Mouse (Mus musculus) embryonic facial prominence, embryonic 11.5 days (tissue): ENCODE results near the gene Slc12a5. TPM values are rescaled to one million over a fixed set of nuclear protein-coding genes. Genes with fewer than 3 reads are reported as not detected.

ENCODE experiments used
- ATAC-seq: fragments of 200-750 bp; cut with Nextera tagmentation; replicated peaks from 2 replicates; pipeline ENCODE4 v1.8.0; 2017; ENCODE audit warnings: low read depth; ENCODE audit not compliant: insufficient number of reproducible peaks, low FRiP score, low TSS enrichment
- DNase-seq: peaks from one replicate; pipeline ENCODE4 v3.0.0-alpha.2; 2015; ENCODE audit warnings: low spot score
- H3K27ac ChIP-seq: fragments of 300-500 bp; sonication (generic); replicated peaks from 2 replicates; pipeline ENCODE4 v1.5.1; 2014; ENCODE audit warnings: mild to moderate bottlenecking, low read depth, low read length, control low read depth
- H3K27me3 ChIP-seq: fragments of 300-500 bp; sonication (generic); 2 replicates; pipeline ENCODE4 v1.6.1; 2014; ENCODE audit warnings: mild to moderate bottlenecking, low read length, moderate library complexity, mixed read lengths; ENCODE audit not compliant: control insufficient read depth, insufficient read depth
- H3K36me3 ChIP-seq: fragments of 300-500 bp; sonication (generic); replicated peaks from 2 replicates; pipeline ENCODE4 v1.6.1; 2014; ENCODE audit warnings: low read depth, mild to moderate bottlenecking, low read length, moderate library complexity, mixed read lengths; ENCODE audit not compliant: control insufficient read depth, insufficient read depth
- H3K4me1 ChIP-seq: fragments of 300-500 bp; sonication (generic); 2 replicates; pipeline ENCODE4 v1.6.1; 2014; ENCODE audit warnings: low read length, mixed read lengths; ENCODE audit not compliant: control insufficient read depth, insufficient read depth
- H3K4me2 ChIP-seq: fragments of 300-500 bp; sonication (generic); 2 replicates; pipeline ENCODE4 v1.6.1; 2014; ENCODE audit warnings: low read depth, mild to moderate bottlenecking, control low read depth, low read length, moderate library complexity
- H3K4me3 ChIP-seq: fragments of 300-500 bp; sonication (generic); 2 replicates; pipeline ENCODE4 v1.5.1; 2014; ENCODE audit warnings: low read depth, low read length, control low read depth
- H3K9ac ChIP-seq: fragments of 300-500 bp; sonication (generic); replicated peaks from 2 replicates; pipeline ENCODE4 v1.6.1; 2014; ENCODE audit warnings: mild to moderate bottlenecking, control low read depth, low read length
- H3K9me3 ChIP-seq: fragments of 300-500 bp; sonication (generic); replicated peaks from 2 replicates; pipeline ENCODE4 v1.6.1; 2016; ENCODE audit warnings: mild to moderate bottlenecking, low read length, inconsistent platforms, mixed read lengths; ENCODE audit not compliant: control insufficient read depth
- WGBS: fragments of 180-500 bp; shearing (Covaris S2); extraction: QIAGEN DNeasy Blood & Tissue Kit; methylation state at CpG from one replicate; pipeline ENCODE4 v1.1.7; 2014; 5-methylcytosine and 5-hydroxymethylcytosine counted together
- polyA plus RNA-seq: library from polyadenylated mRNA; unstranded; fragments of >200 nt; fragmentation: Nextera tagmentation; extraction: Ambion mirVana; gene quantifications from 2 replicates; pipeline ENCODE4 v1.2.1, GENCODE M21; 2014

The Slc12a5 gene
- polyA plus RNA-seq, 1 experiment from 2014 or later = 0.94 TPM

- Histone ChIP-seq H3K4me1 (no peaks in the 10 kb centered on the region), H3K9ac (no peak overlapping the region), H3K36me3 (no peaks in the 10 kb centered on the region), H3K27me3 (peaks cover 4% of the 10 kb centered on the region; the same call in 1 of the 2 replicates), H3K4me2 (no peak overlapping the region), H3K4me3 (no peak overlapping the region), H3K9me3 (no peaks in the 10 kb centered on the region), H3K27ac (no peak overlapping the region)
- ATAC-seq = no peak
- DNase-seq = no peak
- 50% methylated on average over 10 of the region's 10 CpGs for WGBS
Measured at GRCm38 (mm10) chr2:164991808-164992207, 31.2 kb downstream of the Slc12a5 start.

GRCm38 (mm10) chr2:164994156-164994555, 33.6 kb downstream of the Slc12a5 start:
- ATAC-seq (no peak), DNase-seq (no peak)
- Histone ChIP-seq H3K9ac (no peak overlapping the region), H3K4me1 (peaks cover 3% of the 10 kb centered on the region), H3K9me3 (no peaks in the 10 kb centered on the region), H3K4me3 (no peak overlapping the region), H3K36me3 (no peaks in the 10 kb centered on the region; the same call in 1 of the 2 replicates), H3K4me2 (no peak overlapping the region), H3K27ac (no peak overlapping the region), H3K27me3 (peaks cover 25% of the 10 kb centered on the region)
- WGBS = 93% methylated on average over 11 of the region's 11 CpGs

GRCm38 (mm10) chr2:164994659-164995428, 34.2 kb downstream of the Slc12a5 start:
- no peaks in the 10 kb centered on the region for H3K9me3 ChIP-seq
- H3K9ac ChIP-seq = no peak overlapping the region
- H3K36me3 ChIP-seq = no peaks in the 10 kb centered on the region; the same call in 1 of the 2 replicates
- DNase-seq (no peak), ATAC-seq (no peak)
- peaks cover 3% of the 10 kb centered on the region for H3K4me1 ChIP-seq
- H3K27ac ChIP-seq = no peak overlapping the region
- no peak overlapping the region for H3K4me2 ChIP-seq
- 54% methylated on average over 21 of the region's 21 CpGs for WGBS
- H3K4me3 ChIP-seq = no peak overlapping the region
- H3K27me3 ChIP-seq = peaks cover 26% of the 10 kb centered on the region

GRCm38 (mm10) chr2:164995976-164996375, 35.4 kb downstream of the Slc12a5 start:
- no peaks in the 10 kb centered on the region for H3K9me3 ChIP-seq
- H3K27me3 ChIP-seq = peaks cover 26% of the 10 kb centered on the region
- H3K27ac ChIP-seq = no peak overlapping the region
- DNase-seq (no peak), ATAC-seq (no peak)
- no peak overlapping the region for H3K4me3 ChIP-seq
- WGBS = 67% methylated on average over 11 of the region's 11 CpGs
- no peak overlapping the region for H3K4me2 ChIP-seq
- no peaks in the 10 kb centered on the region; the same call in 1 of the 2 replicates for H3K36me3 ChIP-seq
- H3K4me1 ChIP-seq = peaks cover 3% of the 10 kb centered on the region
- H3K9ac ChIP-seq = no peak overlapping the region

GRCm38 (mm10) chr2:164996848-164997720, 36.5 kb downstream of the Slc12a5 start:
- Histone ChIP-seq H3K4me2 (peak overlapping the region; percentile 59), H3K9me3 (no peaks in the 10 kb centered on the region), H3K27me3 (peaks cover 26% of the 10 kb centered on the region), H3K27ac (no peak overlapping the region), H3K4me1 (peaks cover 3% of the 10 kb centered on the region), H3K9ac (peak overlapping the region; percentile 51), H3K36me3 (peaks cover 6% of the 10 kb centered on the region), H3K4me3 (peak overlapping the region; percentile 27)
- ATAC-seq (no peak), DNase-seq (peak; percentile 21)
- 7% methylated on average over 47 of the region's 49 CpGs for WGBS

- WGBS = 2% methylated on average over 50 of the region's 52 CpGs
- H3K27me3 ChIP-seq = peaks cover 26% of the 10 kb centered on the region
- H3K4me1 ChIP-seq = peaks cover 3% of the 10 kb centered on the region
- peak; percentile 44 for DNase-seq
- H3K4me2 ChIP-seq = peak overlapping the region; percentile 59
- H3K27ac ChIP-seq = no peak overlapping the region
- H3K36me3 ChIP-seq = peaks cover 13% of the 10 kb centered on the region
- no peaks in the 10 kb centered on the region for H3K9me3 ChIP-seq
- no peak for ATAC-seq
- peak overlapping the region; percentile 51 for H3K9ac ChIP-seq
- H3K4me3 ChIP-seq = peak overlapping the region; percentile 27
Measured at GRCm38 (mm10) chr2:164997721-164998428, 37.3 kb downstream of the Slc12a5 start.

GRCm38 (mm10) chr2:165001958-165002357, 41.4 kb downstream of the Slc12a5 start:
- Histone ChIP-seq H3K4me2 (no peak overlapping the region), H3K9me3 (no peaks in the 10 kb centered on the region), H3K27ac (no peak overlapping the region), H3K36me3 (peaks cover 23% of the 10 kb centered on the region), H3K27me3 (peaks cover 21% of the 10 kb centered on the region), H3K9ac (no peak overlapping the region), H3K4me1 (peaks cover 3% of the 10 kb centered on the region), H3K4me3 (no peak overlapping the region)
- ATAC-seq = no peak
- no peak for DNase-seq
- WGBS = 91% methylated on average over 13 of the region's 13 CpGs
